Mouse (Mus musculus): ENCODE results near the gene Ergic2. TPM values are rescaled to one million over a fixed set of nuclear protein-coding genes. Genes with fewer than 3 reads are reported as not detected.

The Ergic2 gene
- polyA plus RNA-seq, 1 experiment, result 7.6 TPM

GRCm38 (mm10) chr6:148234105-148234828, 22.1 kb upstream of the Ergic2 start:
- no peak for TF ChIP-seq GATA1 (IDR thresholded peaks at IDR 0.05; ENCODE audit: low read length)

GRCm38 (mm10) chr6:148227542-148227941, 15.4 kb upstream of the Ergic2 start:
- TF ChIP-seq GATA1 (IDR thresholded peaks at IDR 0.05; ENCODE audit: low read length), result no peak

GRCm38 (mm10) chr6:148222686-148223085, 10.5 kb upstream of the Ergic2 start:
- no peak for TF ChIP-seq GATA1 (IDR thresholded peaks at IDR 0.05; ENCODE audit: low read length)

- no peak for TF ChIP-seq GATA1 (IDR thresholded peaks at IDR 0.05; ENCODE audit: low read length)
Observed at GRCm38 (mm10) chr6:148218235-148219076, 6.3 kb upstream of the Ergic2 start.

GRCm38 (mm10) chr6:148216752-148217151, 4.6 kb upstream of the Ergic2 start:
- TF ChIP-seq GATA1 (IDR thresholded peaks at IDR 0.05; ENCODE audit: low read length), result no peak

- no peak for TF ChIP-seq GATA1 (IDR thresholded peaks at IDR 0.05; ENCODE audit: low read length)
Observed at GRCm38 (mm10) chr6:148214765-148215164, 2.6 kb upstream of the Ergic2 start.

- no peak for TF ChIP-seq GATA1 (IDR thresholded peaks at IDR 0.05; ENCODE audit: low read length)
Observed at GRCm38 (mm10) chr6:148211391-148211876, 740 bp downstream of the Ergic2 start.

- no peak for TF ChIP-seq GATA1 (IDR thresholded peaks at IDR 0.05; ENCODE audit: low read length)
Observed at GRCm38 (mm10) chr6:148207522-148207921, 4.7 kb downstream of the Ergic2 start.

- TF ChIP-seq GATA1 (IDR thresholded peaks at IDR 0.05; ENCODE audit: low read length), result no peak
Observed at GRCm38 (mm10) chr6:148205134-148205533, 7.0 kb downstream of the Ergic2 start.

GRCm38 (mm10) chr6:148199729-148200128, 12.4 kb downstream of the Ergic2 start:
- no peak for TF ChIP-seq GATA1 (IDR thresholded peaks at IDR 0.05; ENCODE audit: low read length)

GRCm38 (mm10) chr6:148199177-148199576, 13.0 kb downstream of the Ergic2 start:
- TF ChIP-seq GATA1 (IDR thresholded peaks at IDR 0.05; ENCODE audit: low read length), result no peak

- no peak for TF ChIP-seq GATA1 (IDR thresholded peaks at IDR 0.05; ENCODE audit: low read length)
Observed at GRCm38 (mm10) chr6:148193972-148194701, 18.0 kb downstream of the Ergic2 start.

GRCm38 (mm10) chr6:148185694-148186093, 26.5 kb downstream of the Ergic2 start:
- no peak for TF ChIP-seq GATA1 (IDR thresholded peaks at IDR 0.05; ENCODE audit: low read length)

- no peak for TF ChIP-seq GATA1 (IDR thresholded peaks at IDR 0.05; ENCODE audit: low read length)
Observed at GRCm38 (mm10) chr6:148172904-148173303, 39.3 kb downstream of the Ergic2 start.

- no peak for TF ChIP-seq GATA1 (IDR thresholded peaks at IDR 0.05; ENCODE audit: low read length)
Observed at GRCm38 (mm10) chr6:148142421-148142820, 69.8 kb downstream of the Ergic2 start.

GRCm38 (mm10) chr6:148141874-148142273, 70.3 kb downstream of the Ergic2 start:
- TF ChIP-seq GATA1 (IDR thresholded peaks at IDR 0.05; ENCODE audit: low read length), result no peak
